Mouse (Mus musculus) kidney, adult 2 months (tissue): ENCODE results near the gene Trim75.
"Not testable (repeated sequence)": the region's sequence is repeated elsewhere in the genome, so short reads cannot be mapped to it uniquely, and the experiment has no call there.

Source experiments
- CTCF ChIP-seq: fragments of 200-500 bp; conservative IDR thresholded peaks from 2 replicates; pipeline ENCODE4 v1.5.1; 2011; ENCODE audit warnings: low read depth, mild to moderate bottlenecking, control low read depth, low read length, moderate library complexity, mixed read lengths; ENCODE audit not compliant: insufficient read depth, insufficient read length
- POLR2A ChIP-seq: fragments of 200-500 bp; IDR thresholded peaks from one replicate; pipeline ENCODE4 v1.6.1; 2011; ENCODE audit warnings: low read depth, low read length, control low read depth

- TF ChIP-seq POLR2A, CTCF: not testable (repeated sequence)
Observed at GRCm38 (mm10) chr8:65007616-65008015, 20.0 kb upstream of the Trim75 start.
